In the genomic region with DNA sequence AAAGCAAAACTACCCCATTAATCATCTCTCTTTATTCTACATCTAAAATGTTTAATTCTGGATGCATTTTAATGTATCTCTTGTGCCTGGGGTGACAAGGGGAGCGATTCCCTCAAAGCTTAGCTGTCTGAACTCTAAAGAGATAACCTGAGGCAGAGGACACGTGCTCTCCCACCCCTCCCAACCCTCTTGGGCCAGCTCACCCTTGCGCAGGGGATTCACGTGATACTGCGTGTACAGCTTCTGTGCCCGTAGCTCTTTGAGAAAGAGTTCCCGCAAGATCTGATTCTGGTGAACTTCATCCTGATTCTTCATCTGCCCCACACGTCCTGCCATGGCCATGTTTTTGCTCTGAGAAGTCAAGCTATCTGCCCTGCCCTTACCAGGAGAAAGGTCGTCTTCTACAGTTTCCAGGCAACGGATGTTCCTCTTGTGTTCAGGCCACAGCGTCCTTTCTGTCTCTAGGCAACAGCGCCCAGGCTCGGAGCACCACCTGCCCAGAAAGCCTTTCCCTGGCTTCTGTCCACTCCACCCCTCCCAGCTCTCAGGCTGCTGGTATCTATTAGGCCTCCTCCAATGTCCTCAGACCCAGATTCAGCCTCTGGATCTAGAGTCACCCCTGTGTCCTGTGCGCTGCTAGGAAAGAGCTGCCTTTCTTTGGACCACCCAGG, we compare ENCODE assay signal across 9 mouse cellular contexts. TPM values are rescaled to one million over a fixed set of nuclear protein-coding genes. Genes with fewer than 3 reads are reported as not detected.
DNase-seq lines count a peak whose midpoint lies in the region; ATAC-seq and TF ChIP-seq lines count a peak whose summit lies in the region.
"Had no signal": no experiment of that assay in that cellular context is flagged by ENCODE, and none has a peak within 500 bp of the region (broad histone marks: within the 10 kb centered on the region; RNA-seq: fewer than 3 reads in every experiment).

Gene Fam183b (minus strand): TSS at position 403 of the 671 bp plus-strand sequence.

- no peak within 1 kb of the TSS for H3K9ac ChIP-seq in heart, postnatal 0 days (replicated peaks; ENCODE audit: low read depth, low read length)
- H3K9ac ChIP-seq in limb, embryonic 12.5 days (replicated peaks): no peak within 1 kb of the TSS

- H3K4me1 ChIP-seq in heart, postnatal 0 days (ENCODE audit: control insufficient read depth, insufficient read depth): no peaks in the 10 kb centered on the region
- H3K4me1 ChIP-seq in limb, embryonic 12.5 days (replicated peaks): no peaks in the 10 kb centered on the region

- no peaks in the 10 kb centered on the region for H3K36me3 ChIP-seq in heart, postnatal 0 days (replicated peaks; ENCODE audit: control insufficient read depth, insufficient read depth, low read length)
- no peaks in the 10 kb centered on the region for H3K36me3 ChIP-seq in limb, embryonic 12.5 days
- H3K36me3 ChIP-seq: G1E had no signal

- H3K4me3 ChIP-seq in heart, postnatal 0 days (ENCODE audit: low read depth, low read length): no peak within 1 kb of the TSS
- no peak within 1 kb of the TSS for H3K4me3 ChIP-seq in limb, embryonic 12.5 days (replicated peaks)

- no peaks in the 10 kb centered on the region for H3K9me3 ChIP-seq in heart, postnatal 0 days (replicated peaks; ENCODE audit: control insufficient read depth, low read length)
- no peaks in the 10 kb centered on the region for H3K9me3 ChIP-seq in limb, embryonic 12.5 days
- H3K9me3 ChIP-seq: G1E had no signal

- DNase-seq in gastrocnemius, postnatal 14 days: peak; percentile 17
- DNase-seq in gastrocnemius, adult 18-20 months (ENCODE audit: low spot score): no peak
- DNase-seq in cerebellum, postnatal 36 days: peak; percentile 22 to 37
- DNase-seq in heart, postnatal 0 days (ENCODE audit: low spot score): peak; percentile 16
- DNase-seq in telencephalon, adult 2 months (ENCODE audit: low read depth, low spot score): peak; percentile 34
- no peak for DNase-seq in spleen, postnatal 14 days (ENCODE audit: low spot score in 2 of 2)

- no peak for TF ChIP-seq EP300 in heart, postnatal 0 days (IDR thresholded peaks at IDR 0.05; ENCODE audit: low read depth)

- H3K27ac ChIP-seq in heart, postnatal 0 days (ENCODE audit: low read depth): no peak within 1 kb of the TSS
- H3K27ac ChIP-seq in limb, embryonic 12.5 days: no peak within 1 kb of the TSS

- intact Hi-C loops in gastrocnemius, postnatal 14 days (cut with DNase I; ENCODE audit: low total_unique reads): no loop called here

- H3K27me3 ChIP-seq in heart, postnatal 0 days (ENCODE audit: control insufficient read depth, insufficient read depth, low read length): no peaks in the 10 kb centered on the region
- no peaks in the 10 kb centered on the region for H3K27me3 ChIP-seq in limb, embryonic 12.5 days

- TF ChIP-seq CTCF in heart, postnatal 0 days (IDR thresholded peaks at IDR 0.05; ENCODE audit: low read depth): no peak

- ATAC-seq in CD4-positive, CD25-positive, alpha-beta regulatory T cell, adult 4 months: peak; percentile 57
- peak; percentile 86 for ATAC-seq in heart, postnatal 0 days (ENCODE audit: insufficient read depth, low read depth)
- 0 out of 2 replicates have a peak, but pooled peaks have one; percentile 42 for ATAC-seq in limb, embryonic 12.5 days (ENCODE audit: insufficient number of reproducible peaks, insufficient read depth, low FRiP score, low TSS enrichment, low read depth)

- 32% methylated on average over 14 of the region's 14 CpGs for WGBS in heart, postnatal 0 days
- WGBS in limb, embryonic 12.5 days: 42% methylated on average over 14 of the region's 14 CpGs

- no peak within 1 kb of the TSS for H3K4me2 ChIP-seq in heart, postnatal 0 days (ENCODE audit: low read depth, low read length)
- H3K4me2 ChIP-seq in limb, embryonic 12.5 days: no peak within 1 kb of the TSS

RNA-seq across cellular contexts. Expression of gene Fam183b, which starts in this region (rescaled TPM):
- not detected for total RNA-seq in gastrocnemius, postnatal 14 days (2021)
- total RNA-seq in gastrocnemius, adult 18-20 months (2021): not detected
- polyA plus RNA-seq in CD4-positive, CD25-positive, alpha-beta regulatory T cell, adult 4 months (2017; shearing (Covaris generic)): under 1 TPM in 1 of 2 experiments, not detected in 1; 1.00 TPM
- not detected in 2 replicates for total RNA-seq in heart, postnatal 0 days (2014; rRNA removed; ENCODE audit: low replicate concordance)
- 0.87 and 1.9 TPM in 2 replicates for polyA plus RNA-seq in heart, postnatal 0 days (2015; fragmentation: Nextera tagmentation; extraction: Ambion mirVana)
- polyA plus RNA-seq in limb, embryonic 12.5 days (2016; fragmentation: Nextera tagmentation; extraction: Ambion mirVana): not detected in 2 replicates
- total RNA-seq: G1E had no signal
- polyA plus RNA-seq: G1E had no signal

Comparison
In these comparisons a context has a peak if more than half of its experiments do, and no peak if none do; other contexts are left out.
1. Peak in DNase-seq in gastrocnemius, postnatal 14 days; RNA of the gene not detected or under 1 TPM.
2. Peak in ATAC-seq in CD4-positive, CD25-positive, alpha-beta regulatory T cell, adult 4 months; RNA of the gene not detected or under 1 TPM.
3. Peak in ATAC-seq in limb, embryonic 12.5 days; RNA of the gene not detected or under 1 TPM.
4. DNase-seq: peak in cerebellum, postnatal 36 days (2 of 2), heart, postnatal 0 days (single experiment) and telencephalon, adult 2 months (single experiment); none in gastrocnemius, adult 18-20 months (single experiment) and spleen, postnatal 14 days (0 of 2).
5. Peak in every context shown above with its lines, with median percentiles within 50 percentile points of each other: ATAC-seq.